Mouse (Mus musculus) CH12.LX (cell line): Measurements from ENCODE around the gene Hspb7. TPM values are rescaled to one million over a fixed set of nuclear protein-coding genes. Genes with fewer than 3 reads are reported as not detected.

Experiments used
- DNase-seq: peaks from one replicate; pipeline ENCODE4 v3.0.0-alpha.2; 2013; ENCODE audit errors: extremely low read depth
- H3K27ac ChIP-seq: 2 replicates; pipeline ENCODE4 v1.5.1; 2012; ENCODE audit warnings: low read depth, mild to moderate bottlenecking, control low read depth, moderate library complexity; ENCODE audit not compliant: insufficient read depth
- H3K27me3 ChIP-seq: replicated peaks from 2 replicates; pipeline ENCODE3; 2012; ENCODE audit warnings: inconsistent platforms
- H3K36me3 ChIP-seq, 2 experiments: replicated peaks in 1 of 2; 2 replicates each; pipeline versions ENCODE3 to v1.6.1; 2012; ENCODE audit warnings: inconsistent platforms in 1 of 2, low read length in 1 of 2, mild to moderate bottlenecking in 1 of 2, mixed read lengths in 1 of 2, moderate library complexity in 1 of 2; ENCODE audit not compliant: control insufficient read depth in 1 of 2, insufficient read depth in 1 of 2
- H3K4me1 ChIP-seq, 2 experiments: 2 replicates each; pipeline ENCODE4 v1.6.1; 2012; ENCODE audit warnings: inconsistent platforms in 1 of 2, moderate library complexity in 1 of 2; ENCODE audit not compliant: insufficient read depth in 2 of 2, control insufficient read depth in 1 of 2
- H3K4me2 ChIP-seq: 2 replicates; pipeline ENCODE4 v1.6.1; 2012; ENCODE audit warnings: low read depth, mild to moderate bottlenecking, control low read depth; ENCODE audit not compliant: poor library complexity, insufficient read depth, severe bottlenecking
- H3K4me3 ChIP-seq, 3 experiments: fragments of 150-350 bp in 1 of 3; sonication (generic) in 1 of 3; replicated peaks in 1 of 3; 2 replicates each; pipeline versions ENCODE3 to v1.5.1; 2011 to 2012; ENCODE audit warnings: low read depth in 2 of 3, low read length in 2 of 3, mild to moderate bottlenecking in 2 of 3, moderate library complexity in 2 of 3, control low read depth in 1 of 3, improper control_type of control experiment in 1 of 3, inconsistent platforms in 1 of 3, mixed read lengths in 1 of 3; ENCODE audit not compliant: poor library complexity in 1 of 3
- H3K79me2 ChIP-seq: replicated peaks from 2 replicates; pipeline ENCODE4 v1.6.1; 2012; ENCODE audit warnings: mild to moderate bottlenecking, moderate library complexity; ENCODE audit not compliant: control insufficient read depth, poor library complexity, insufficient read depth, severe bottlenecking; ENCODE audit errors: extremely low read depth
- H3K9ac ChIP-seq: 2 replicates; pipeline ENCODE4 v1.6.1; 2012; ENCODE audit warnings: low read depth, mild to moderate bottlenecking, control low read depth, moderate library complexity; ENCODE audit not compliant: insufficient read depth
- H3K9me3 ChIP-seq: replicated peaks from 2 replicates; pipeline ENCODE3; 2012; ENCODE audit warnings: low read length, inconsistent platforms, mixed read lengths
- BHLHE40 ChIP-seq: IDR thresholded peaks from 2 replicates; pipeline ENCODE4 v1.6.1; 2011; ENCODE audit warnings: mild to moderate bottlenecking, low read depth, low read length, improper control_type of control experiment
- CTCF ChIP-seq, 2 experiments: IDR thresholded peaks in 1 of 2; conservative IDR thresholded peaks in 1 of 2; 2 replicates each; pipeline ENCODE4 v1.5.1; 2011 to 2012; ENCODE audit warnings: low read depth in 2 of 2, low read length in 2 of 2, improper control_type of control experiment in 1 of 2, inconsistent platforms in 1 of 2, mild to moderate bottlenecking in 1 of 2, moderate library complexity in 1 of 2
- E2F4 ChIP-seq: IDR thresholded peaks from 2 replicates; pipeline ENCODE4 v1.6.1; 2011; ENCODE audit warnings: low read depth, low read length, improper control_type of control experiment; ENCODE audit not compliant: insufficient replicate concordance
- EP300 ChIP-seq: IDR thresholded peaks from 2 replicates; pipeline ENCODE4 v1.6.1; 2011; ENCODE audit warnings: low read length, improper control_type of control experiment
- JUN ChIP-seq: IDR thresholded peaks from 2 replicates; pipeline ENCODE4 v1.6.1; 2011; ENCODE audit warnings: low read depth, mild to moderate bottlenecking, low read length, improper control_type of control experiment, moderate library complexity; ENCODE audit not compliant: insufficient read depth
- JUND ChIP-seq: conservative IDR thresholded peaks from 2 replicates; pipeline ENCODE4 v1.6.1; 2011; ENCODE audit warnings: low read depth, low read length, improper control_type of control experiment
- KAT2A ChIP-seq: IDR thresholded peaks from 2 replicates; pipeline ENCODE4 v1.6.1; 2012; ENCODE audit warnings: low read length, improper control_type of control experiment, inconsistent platforms; ENCODE audit not compliant: insufficient replicate concordance
- MAZ ChIP-seq: IDR thresholded peaks from 2 replicates; pipeline ENCODE4 v1.6.1; 2012; ENCODE audit warnings: low read depth, mild to moderate bottlenecking, inconsistent platforms, low read length, improper control_type of control experiment, moderate library complexity
- MEF2A ChIP-seq: IDR thresholded peaks from 2 replicates; pipeline ENCODE4 v1.6.1; 2014; ENCODE audit warnings: low read depth, mild to moderate bottlenecking, inconsistent platforms, low read length, improper control_type of control experiment, borderline replicate concordance
- MXI1 ChIP-seq: IDR thresholded peaks from 2 replicates; pipeline ENCODE4 v1.6.1; 2011; ENCODE audit warnings: mild to moderate bottlenecking, low read depth, low read length, improper control_type of control experiment
- NELFE ChIP-seq: IDR thresholded peaks from 2 replicates; pipeline ENCODE4 v1.6.1; 2011; ENCODE audit warnings: low read depth, low read length, improper control_type of control experiment
- NRF1 ChIP-seq: IDR thresholded peaks from 2 replicates; pipeline ENCODE4 v1.6.1; 2014; ENCODE audit warnings: low read depth, mild to moderate bottlenecking, inconsistent platforms, low read length, improper control_type of control experiment, moderate library complexity
- PAX5 ChIP-seq: IDR thresholded peaks from 2 replicates; pipeline ENCODE4 v1.6.1; 2012; ENCODE audit warnings: low read length, inconsistent platforms, mixed read lengths
- POLR2AphosphoS2 ChIP-seq: IDR thresholded peaks from 2 replicates; pipeline ENCODE4 v1.6.1; 2011; ENCODE audit warnings: low read depth, low read length, improper control_type of control experiment
- RAD21 ChIP-seq: IDR thresholded peaks from 2 replicates; pipeline ENCODE4 v1.6.1; 2011; ENCODE audit warnings: low read depth, mild to moderate bottlenecking, low read length, improper control_type of control experiment, moderate library complexity
- TBP ChIP-seq: conservative IDR thresholded peaks from 2 replicates; pipeline ENCODE4 v1.6.1; 2011; ENCODE audit warnings: low read depth, low read length, improper control_type of control experiment
- TCF12 ChIP-seq: IDR thresholded peaks from 2 replicates; pipeline ENCODE4 v1.6.1; 2014; ENCODE audit warnings: low read depth, mild to moderate bottlenecking, inconsistent platforms, low read length, improper control_type of control experiment
- UBTF ChIP-seq: IDR thresholded peaks from 2 replicates; pipeline ENCODE4 v1.6.1; 2012; ENCODE audit warnings: low read depth, mild to moderate bottlenecking, inconsistent platforms, low read length, improper control_type of control experiment, moderate library complexity
- ZC3H11A ChIP-seq: IDR thresholded peaks from 2 replicates; pipeline ENCODE4 v1.6.1; 2012; ENCODE audit warnings: low read depth, mild to moderate bottlenecking, inconsistent platforms, low read length, improper control_type of control experiment
- ZKSCAN1 ChIP-seq: IDR thresholded peaks from 2 replicates; pipeline ENCODE4 v1.6.1; 2012; ENCODE audit warnings: low read depth, inconsistent platforms, low read length, improper control_type of control experiment, borderline replicate concordance
- ZMIZ1 ChIP-seq: IDR thresholded peaks from 2 replicates; pipeline ENCODE4 v1.6.1; 2012; ENCODE audit warnings: low read depth, mild to moderate bottlenecking, inconsistent platforms, low read length, improper control_type of control experiment
- ZNF384 ChIP-seq: IDR thresholded peaks from 2 replicates; pipeline ENCODE4 v1.6.1; 2012; ENCODE audit warnings: low read depth, low read length, improper control_type of control experiment, inconsistent platforms
- dilution Hi-C: fragments of 300-500 bp; cut with MboI; formaldehyde crosslinking; loops from 2 replicates; pipeline ENCODE4 v1.14.3; 2020; ENCODE audit warnings: low sequenced_read_pairs; ENCODE audit not compliant: extremely low pct_unique_long_range_greater_than_20kb, extremely low pct_ligation_motif_present
- in situ Hi-C: fragments of 300-500 bp; cut with MboI; formaldehyde crosslinking; loops from 3 replicates; pipeline ENCODE4 v1.14.3; 2019; ENCODE audit warnings: low sequenced_read_pairs, low pct_ligation_motif_present, low pct_unique_long_range_greater_than_20kb, mixed read lengths
- polyA plus RNA-seq: library from polyadenylated mRNA; unstranded; fragments of >175 nt; gene quantifications from 2 replicates; pipeline ENCODE4 v1.2.1, GENCODE M21; 2012; ENCODE audit warnings: low read depth; ENCODE audit not compliant: insufficient read length
- total RNA-seq, 2 experiments: library from RNA; depleted of rRNA; stranded (reverse); fragments of 300-350 nt in 1 of 2; fragments of >200 nt in 1 of 2; gene quantifications; 2 replicates each; pipeline ENCODE4 v1.2.3; 2012 to 2014

The Hspb7 gene
- total and polyA plus RNA-seq, 3 experiments, result 0.04 TPM; not detected in 2

GRCm38 (mm10) chr4:141421423-141421822 is 844 bp downstream of the Hspb7 start:
- Histone ChIP-seq H3K9ac (no peak overlapping the region), H3K36me3 (no peaks in the 10 kb centered on the region), H3K27ac (no peak overlapping the region), H3K79me2 (no peaks in the 10 kb centered on the region), H3K4me2 (no peak overlapping the region), H3K27me3 (no peaks in the 10 kb centered on the region), H3K4me1 (peaks cover 9 to 56% of the 10 kb centered on the region in 2 experiments), H3K9me3 (no peaks in the 10 kb centered on the region), H3K4me3 (no peak overlapping the region)
- TF ChIP-seq JUND (no peak), PAX5 (no peak), POLR2AphosphoS2 (no peak), MXI1 (no peak), ZC3H11A (no peak), ZNF384 (no peak), JUN (no peak), ZMIZ1 (no peak), TCF12 (no peak), UBTF (no peak)
- dilution Hi-C loops (no loop called here), in situ Hi-C loops (loop anchor here (25.0 kb wide), 2 partner anchors 541 to 666 kb away; partner anchors contain the start of gene Tmem51)
- no peak for DNase-seq

DNA sequence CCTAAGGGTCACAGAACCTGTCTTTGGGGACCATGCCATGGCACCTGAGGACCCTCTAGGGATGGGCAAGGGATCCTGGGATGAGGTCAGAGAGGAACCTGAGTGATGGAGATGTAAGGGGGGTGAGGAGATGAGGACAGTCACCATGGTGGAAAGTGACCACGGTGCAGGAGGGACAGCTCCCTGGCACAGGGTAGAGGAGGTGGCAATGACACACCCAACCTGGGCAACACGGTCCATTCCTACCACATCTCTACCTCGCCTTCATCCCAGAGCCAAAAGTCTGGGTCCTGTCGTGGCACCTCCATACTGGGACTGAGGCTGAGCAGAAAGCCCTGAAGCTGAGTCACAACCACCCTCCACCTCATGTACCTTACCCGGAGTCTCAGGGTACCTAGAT is 2.3 kb downstream of the Hspb7 start:
- dilution Hi-C loops, result no loop called here

More for the DNA sequence above, 2.3 kb downstream of the Hspb7 start:
- Histone ChIP-seq H3K9me3 (no peaks in the 10 kb centered on the region), H3K36me3 (no peaks in the 10 kb centered on the region), H3K79me2 (no peaks in the 10 kb centered on the region), H3K4me3 (no peak overlapping the region), H3K27ac (no peak overlapping the region), H3K9ac (no peak overlapping the region), H3K4me1 (peaks cover 12 to 59% of the 10 kb centered on the region in 2 experiments), H3K27me3 (peaks cover 1% of the 10 kb centered on the region), H3K4me2 (no peak overlapping the region)
- no peak for DNase-seq
- in situ Hi-C loops, result loop anchor here (25.0 kb wide), 2 partner anchors 539 to 664 kb away; partner anchors contain the start of gene Tmem51
- no peak for TF ChIP-seq JUND
- no peak for TF ChIP-seq KAT2A
- no peak for TF ChIP-seq CTCF (conservative IDR thresholded peaks at IDR 0.05 in 1 of 2, IDR thresholded peaks at IDR 0.05 in 1 of 2; ENCODE audit: low read depth in 2 of 2, low read length in 2 of 2)
- TF ChIP-seq POLR2AphosphoS2, result no peak
- TF ChIP-seq NELFE, result no peak
- TF ChIP-seq TBP, result no peak
- no peak for TF ChIP-seq E2F4
- no peak for TF ChIP-seq BHLHE40
- TF ChIP-seq MEF2A, result no peak
- no peak for TF ChIP-seq MAZ
- TF ChIP-seq RAD21, result no peak
- TF ChIP-seq EP300, result no peak
- TF ChIP-seq NRF1, result no peak
- TF ChIP-seq ZNF384, result no peak
- TF ChIP-seq ZKSCAN1, result no peak
